Mouse (Mus musculus) urinary bladder, postnatal 36 days (tissue): ENCODE results near the gene Tlr9.

Experiments used
- DNase-seq, 2 experiments: peaks; one replicate each; pipeline ENCODE4 v3.0.0; 2022; ENCODE audit warnings: low spot score in 2 of 2, mixed read lengths in 1 of 2

Tlr9 gene

DNA sequence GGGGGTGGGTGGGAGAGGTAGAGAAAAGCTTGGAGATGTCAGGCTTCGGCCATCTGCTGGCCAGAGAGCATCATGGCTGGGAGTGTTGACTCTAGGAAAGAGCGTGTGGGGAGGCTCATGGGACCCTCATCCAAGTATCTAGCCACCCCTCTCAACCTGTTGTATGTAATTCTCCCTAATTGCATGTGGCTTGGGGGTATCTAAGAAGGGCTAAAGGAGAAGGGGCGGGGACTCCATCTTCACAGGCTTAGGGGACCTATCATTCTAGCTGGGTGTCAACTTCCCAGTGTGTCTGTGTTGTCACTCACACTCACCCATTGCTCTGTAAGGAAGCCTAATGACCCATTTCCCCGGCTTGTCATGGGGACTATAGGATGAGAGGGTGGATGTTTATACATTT lies 9.4 kb downstream of the Tlr9 start:
- no peak for DNase-seq

GRCm38 (mm10) chr9:106232956-106233355 lies 10.6 kb downstream of the Tlr9 start:
- no peak for DNase-seq

GRCm38 (mm10) chr9:106233953-106234352 lies 11.6 kb downstream of the Tlr9 start:
- DNase-seq, result no peak

DNA sequence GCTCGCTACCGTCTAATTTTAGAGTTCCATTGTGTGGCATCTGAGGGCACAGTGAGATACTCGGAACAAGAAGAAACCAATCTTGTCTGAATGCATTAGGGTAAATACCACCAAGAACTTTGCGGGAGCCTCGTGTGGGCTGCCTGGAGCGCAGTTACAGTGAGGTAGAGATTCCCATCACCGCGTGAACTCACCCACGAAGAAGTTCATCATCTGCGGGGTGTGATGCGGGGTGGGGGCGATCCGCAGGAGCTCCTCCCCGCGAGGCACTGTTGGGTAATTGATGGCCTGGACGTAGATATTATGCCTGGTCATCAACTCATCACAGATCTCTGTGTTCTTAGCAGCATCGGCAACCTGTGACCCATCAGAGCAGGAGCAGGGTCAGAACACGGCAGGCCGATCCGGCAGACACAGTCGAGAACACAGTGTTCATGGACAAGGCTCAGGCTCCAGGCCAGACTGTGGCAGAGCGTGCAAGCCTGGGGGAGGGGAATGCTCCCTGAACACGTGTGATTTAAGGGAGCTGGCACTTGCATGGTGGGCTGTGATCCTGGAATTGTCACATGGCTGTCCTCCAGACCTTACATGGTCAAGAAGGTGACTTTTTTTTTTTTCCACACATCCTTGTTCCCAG lies 12.9 kb downstream of the Tlr9 start:
- peak in 1 of 2 experiments; percentile 43 for DNase-seq

DNA sequence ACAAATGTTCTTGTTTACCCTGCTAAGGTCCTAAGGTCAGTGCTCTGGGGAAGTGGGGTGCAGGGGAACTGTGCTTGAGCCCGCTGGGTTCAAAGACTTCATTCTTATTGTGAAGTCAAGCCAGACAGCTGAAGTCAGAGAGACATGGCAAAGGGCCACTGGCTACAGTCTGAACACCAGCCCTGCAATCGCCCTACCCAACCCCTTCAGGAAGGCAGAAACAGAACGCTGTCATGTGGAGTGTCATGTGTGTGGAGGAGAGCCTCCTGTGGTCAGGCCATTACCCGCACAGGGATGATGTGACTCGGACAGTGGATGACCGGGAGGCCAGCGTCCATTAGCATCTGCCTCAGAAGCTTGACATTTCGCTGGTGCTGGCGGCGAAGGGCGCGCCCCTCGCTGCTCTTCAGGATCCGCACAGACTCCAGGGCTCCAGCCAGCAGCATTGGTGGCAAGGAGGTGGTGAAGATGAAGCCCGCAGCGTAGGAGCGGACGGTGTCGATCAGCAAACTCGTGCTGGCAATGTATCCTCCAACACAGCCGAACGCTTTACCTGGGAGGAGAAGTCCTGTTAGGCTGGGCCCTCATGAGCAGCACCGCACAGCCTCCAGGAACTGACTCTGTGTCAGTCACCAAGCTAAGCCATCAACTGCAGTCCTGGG lies 13.9 kb downstream of the Tlr9 start:
- no peak for DNase-seq

DNA sequence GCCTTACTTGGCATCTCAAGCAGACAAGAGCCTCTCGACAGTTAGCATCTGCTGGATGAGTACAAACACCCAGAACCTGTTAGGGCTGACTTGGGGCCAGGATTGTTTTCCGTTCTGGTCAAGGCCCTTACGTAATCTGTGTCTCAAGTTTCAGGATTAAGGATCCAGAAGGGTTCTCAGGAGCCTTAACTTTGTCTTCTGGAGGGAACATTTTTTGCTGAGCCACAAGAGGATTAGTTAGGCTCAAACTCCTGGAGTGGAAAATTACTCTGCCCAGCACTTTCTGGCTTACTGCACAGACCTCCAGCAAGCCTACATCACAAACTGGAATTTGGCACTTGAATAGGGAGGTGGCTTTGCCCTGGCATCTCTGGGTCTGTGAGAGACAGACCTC lies 14.4 kb downstream of the Tlr9 start:
- DNase-seq, result no peak

DNA sequence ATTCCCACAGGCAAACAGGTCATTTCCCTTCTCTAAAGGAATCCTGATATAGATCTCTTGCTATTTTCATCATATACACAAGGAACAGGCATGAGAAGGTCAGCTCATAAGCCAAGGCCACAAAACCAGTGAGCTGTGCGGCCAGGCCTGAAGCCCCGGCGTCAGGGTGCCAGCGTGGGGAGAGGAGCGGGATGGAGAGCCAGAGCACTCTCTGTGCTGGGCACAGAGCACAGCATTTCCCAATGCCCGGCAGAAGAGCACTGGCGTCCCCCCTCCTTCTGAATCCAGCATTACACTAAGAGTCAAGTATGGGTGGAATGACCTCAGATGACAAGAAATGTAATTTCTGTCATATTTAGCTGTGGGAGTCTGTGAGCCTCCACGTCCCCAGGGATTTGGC lies 15.0 kb downstream of the Tlr9 start:
- no peak for DNase-seq

- no peak for DNase-seq
These were observed 15.5 kb downstream of the Tlr9 start for GRCm38 (mm10) chr9:106237878-106238277.

DNA sequence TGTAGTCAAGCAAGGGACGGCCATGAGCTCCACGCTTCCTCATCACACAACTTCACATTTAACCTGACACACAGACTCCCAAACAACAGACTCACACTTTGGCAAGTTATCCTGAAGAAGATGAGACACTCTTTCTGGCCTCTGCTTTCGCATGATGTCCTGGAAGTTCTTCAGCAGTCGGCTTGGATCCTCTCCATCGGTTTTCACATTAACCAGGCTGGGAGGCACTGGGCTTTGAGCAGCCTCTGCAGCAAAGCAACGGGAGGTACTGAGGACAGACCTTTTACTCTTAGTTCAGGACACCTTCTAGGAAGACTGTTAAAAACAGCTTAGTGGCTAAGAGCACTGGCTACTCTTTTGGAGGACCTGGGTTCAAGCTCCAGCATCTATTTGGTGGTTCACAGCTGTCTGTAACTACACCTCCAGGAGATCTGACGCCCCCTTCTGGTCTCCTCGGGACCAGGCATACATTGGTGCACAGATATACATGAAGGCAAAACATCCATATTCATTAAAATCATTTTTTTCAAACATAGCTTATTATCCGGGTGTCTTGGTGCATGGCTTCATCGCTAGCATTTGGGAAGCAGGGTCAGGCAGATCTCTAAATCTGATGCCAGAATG lies 19.3 kb downstream of the Tlr9 start:
- DNase-seq, result no peak

- no peak for DNase-seq
These were observed 20.6 kb downstream of the Tlr9 start for GRCm38 (mm10) chr9:106242813-106243488.

GRCm38 (mm10) chr9:106249550-106249949 lies 27.2 kb downstream of the Tlr9 start:
- no peak for DNase-seq

- peak in 1 of 2 experiments; percentile 52 for DNase-seq
These were observed 27.8 kb downstream of the Tlr9 start for GRCm38 (mm10) chr9:106250245-106250644.

- DNase-seq, result no peak
These were observed 28.7 kb downstream of the Tlr9 start for GRCm38 (mm10) chr9:106251066-106251465.

- no peak for DNase-seq
These were observed 31.6 kb downstream of the Tlr9 start for GRCm38 (mm10) chr9:106254001-106254400.

DNA sequence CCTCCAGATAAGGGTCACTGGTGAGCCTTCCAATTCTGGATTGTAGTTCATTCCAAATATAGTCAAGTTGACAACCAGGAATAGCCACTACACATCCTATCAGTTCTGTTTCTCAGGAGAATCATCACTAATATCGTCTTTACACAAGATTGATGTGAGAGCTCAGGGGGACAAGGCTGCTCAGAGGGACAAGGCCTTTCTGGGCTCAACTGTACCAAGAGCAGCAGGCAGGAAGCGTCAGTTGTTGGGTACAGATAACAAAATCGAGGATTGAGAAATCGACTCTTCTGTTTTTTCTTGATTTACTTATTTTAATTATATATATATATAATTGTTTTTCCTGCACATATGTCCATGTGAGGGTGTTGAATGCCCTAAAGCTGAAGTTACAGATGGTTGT lies 36.0 kb downstream of the Tlr9 start:
- DNase-seq, result no peak

GRCm38 (mm10) chr9:106258990-106259389 lies 36.6 kb downstream of the Tlr9 start:
- DNase-seq, result no peak

DNA sequence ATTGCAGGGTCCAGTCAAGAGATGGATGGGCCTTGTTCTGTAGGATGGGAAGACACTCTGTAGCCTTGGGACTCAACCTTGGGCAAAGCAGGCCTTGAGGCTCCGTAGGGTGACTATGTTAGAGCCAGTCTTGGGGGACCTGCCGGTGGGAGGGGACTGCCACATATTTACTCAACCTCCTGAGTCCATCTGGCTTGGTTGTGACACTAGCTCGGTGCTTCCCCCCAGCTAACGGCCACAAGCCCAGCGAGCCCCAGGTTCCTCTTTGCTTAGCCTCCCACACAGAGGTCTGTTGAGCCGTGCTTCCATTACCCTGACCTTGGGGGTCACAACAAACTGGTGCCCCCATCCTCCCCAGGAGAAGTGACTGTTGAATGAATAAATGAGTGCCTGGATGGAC lies 38.7 kb downstream of the Tlr9 start:
- no peak for DNase-seq

- no peak for DNase-seq
These were observed 39.1 kb downstream of the Tlr9 start for GRCm38 (mm10) chr9:106261491-106261890.

DNA sequence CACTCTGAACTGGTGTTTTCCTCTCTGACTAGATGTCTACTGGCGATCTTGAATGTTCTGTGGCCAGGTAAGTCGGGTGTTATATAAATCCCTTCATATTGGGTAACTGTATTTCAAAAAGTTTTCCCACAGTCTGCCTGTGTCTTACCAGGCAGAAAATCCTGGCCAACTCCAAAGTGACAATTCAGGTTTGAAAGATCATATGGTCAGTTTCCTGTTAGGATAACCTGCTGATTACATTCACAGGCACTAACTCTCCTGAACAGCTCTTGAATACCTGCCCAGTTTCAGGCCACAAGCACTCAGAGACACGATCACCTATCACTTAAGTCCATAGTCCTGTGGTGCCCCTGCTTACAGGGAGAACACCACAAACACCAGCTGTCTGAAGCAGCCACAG lies 39.7 kb downstream of the Tlr9 start:
- no peak for DNase-seq

DNA sequence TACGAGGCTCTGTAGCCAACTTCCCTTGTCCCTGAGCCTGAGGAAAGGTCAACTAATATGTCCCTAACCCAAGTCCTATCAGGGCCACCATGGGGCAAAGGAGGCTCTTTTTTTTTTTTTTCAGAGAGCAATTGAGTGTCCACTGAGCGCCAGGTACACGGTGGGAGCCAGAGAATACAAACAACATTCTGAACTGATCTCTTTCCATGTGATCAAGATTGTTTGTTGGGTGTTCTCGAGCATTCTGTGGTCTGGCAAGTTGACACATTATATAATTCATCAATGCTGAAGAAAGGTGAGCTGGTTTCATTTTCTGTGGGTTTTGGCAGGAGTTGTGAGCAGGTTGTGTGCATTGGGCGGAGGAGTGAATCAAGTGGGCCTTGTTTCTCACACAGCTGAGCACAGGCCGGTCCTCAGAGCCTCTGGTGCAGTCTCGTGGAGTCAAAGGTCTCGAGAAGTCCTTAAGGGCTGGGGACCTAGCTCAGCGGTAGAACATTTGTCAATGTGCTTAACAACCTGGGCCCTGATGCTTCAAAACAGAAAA lies 41.1 kb downstream of the Tlr9 start:
- no peak for DNase-seq

- DNase-seq, result no peak
These were observed 43.1 kb downstream of the Tlr9 start for GRCm38 (mm10) chr9:106265358-106266075.
